Mouse (Mus musculus) embryonic facial prominence, embryonic 11.5 days (tissue): ENCODE measurements around the gene Gm49361. TPM values are rescaled to one million over a fixed set of nuclear protein-coding genes. Genes with fewer than 3 reads are reported as not detected.

ENCODE experiments used
- ATAC-seq: fragments of 200-750 bp; cut with Nextera tagmentation; replicated peaks from 2 replicates; pipeline ENCODE4 v1.8.0; 2017; ENCODE audit warnings: low read depth; ENCODE audit not compliant: insufficient number of reproducible peaks, low FRiP score, low TSS enrichment
- DNase-seq: peaks from one replicate; pipeline ENCODE4 v3.0.0-alpha.2; 2015; ENCODE audit warnings: low spot score
- H3K27ac ChIP-seq: fragments of 300-500 bp; sonication (generic); replicated peaks from 2 replicates; pipeline ENCODE4 v1.5.1; 2014; ENCODE audit warnings: mild to moderate bottlenecking, low read depth, low read length, control low read depth
- H3K27me3 ChIP-seq: fragments of 300-500 bp; sonication (generic); 2 replicates; pipeline ENCODE4 v1.6.1; 2014; ENCODE audit warnings: mild to moderate bottlenecking, low read length, moderate library complexity, mixed read lengths; ENCODE audit not compliant: control insufficient read depth, insufficient read depth
- H3K36me3 ChIP-seq: fragments of 300-500 bp; sonication (generic); replicated peaks from 2 replicates; pipeline ENCODE4 v1.6.1; 2014; ENCODE audit warnings: low read depth, mild to moderate bottlenecking, low read length, moderate library complexity, mixed read lengths; ENCODE audit not compliant: control insufficient read depth, insufficient read depth
- H3K4me1 ChIP-seq: fragments of 300-500 bp; sonication (generic); 2 replicates; pipeline ENCODE4 v1.6.1; 2014; ENCODE audit warnings: low read length, mixed read lengths; ENCODE audit not compliant: control insufficient read depth, insufficient read depth
- H3K4me2 ChIP-seq: fragments of 300-500 bp; sonication (generic); 2 replicates; pipeline ENCODE4 v1.6.1; 2014; ENCODE audit warnings: low read depth, mild to moderate bottlenecking, control low read depth, low read length, moderate library complexity
- H3K4me3 ChIP-seq: fragments of 300-500 bp; sonication (generic); 2 replicates; pipeline ENCODE4 v1.5.1; 2014; ENCODE audit warnings: low read depth, low read length, control low read depth
- H3K9ac ChIP-seq: fragments of 300-500 bp; sonication (generic); replicated peaks from 2 replicates; pipeline ENCODE4 v1.6.1; 2014; ENCODE audit warnings: mild to moderate bottlenecking, control low read depth, low read length
- H3K9me3 ChIP-seq: fragments of 300-500 bp; sonication (generic); replicated peaks from 2 replicates; pipeline ENCODE4 v1.6.1; 2016; ENCODE audit warnings: mild to moderate bottlenecking, low read length, inconsistent platforms, mixed read lengths; ENCODE audit not compliant: control insufficient read depth
- WGBS: fragments of 180-500 bp; shearing (Covaris S2); extraction: QIAGEN DNeasy Blood & Tissue Kit; methylation state at CpG from one replicate; pipeline ENCODE4 v1.1.7; 2014; 5-methylcytosine and 5-hydroxymethylcytosine counted together
- polyA plus RNA-seq: library from polyadenylated mRNA; unstranded; fragments of >200 nt; fragmentation: Nextera tagmentation; extraction: Ambion mirVana; gene quantifications from 2 replicates; pipeline ENCODE4 v1.2.1, GENCODE M21; 2014

The Gm49361 gene
- polyA plus RNA-seq, 1 experiment from 2014 or later, result not detected

DNA sequence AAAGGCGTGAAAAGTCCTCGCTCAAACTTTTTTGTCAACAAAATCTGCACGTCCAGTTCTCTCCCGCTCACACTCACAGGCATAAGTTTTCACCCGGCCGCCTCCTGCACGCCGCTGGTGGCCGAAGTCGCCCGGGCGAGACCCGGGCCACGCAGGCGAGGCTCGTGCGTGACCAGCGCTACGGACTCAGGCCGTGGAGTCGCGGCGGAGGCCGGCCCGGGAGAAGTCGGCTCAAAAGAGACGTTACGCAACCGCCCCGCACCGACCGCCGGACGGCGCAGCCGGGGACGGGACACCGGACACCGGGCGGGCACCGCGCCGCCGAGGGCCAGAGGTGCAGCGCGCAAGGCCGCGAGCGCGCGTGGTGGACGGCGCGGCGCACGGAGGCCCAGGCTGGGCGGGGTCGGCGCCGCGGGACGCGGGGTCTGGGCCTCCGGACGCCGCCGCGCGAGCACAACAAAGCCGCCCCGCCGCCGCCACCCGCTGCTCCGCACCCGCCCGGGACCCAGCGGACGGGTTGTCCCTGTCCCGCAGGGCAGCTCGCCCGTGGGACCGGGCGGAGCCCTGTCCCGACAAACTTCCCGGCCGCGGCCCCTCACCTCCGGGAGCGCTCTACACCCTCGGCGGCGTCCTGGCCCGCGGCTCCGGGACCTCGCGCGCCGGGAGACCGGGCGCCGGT, 473 bp downstream of the Gm49361 start:
- DNase-seq (peak; percentile 39), ATAC-seq (peak; percentile 67)
- H3K4me1 ChIP-seq, result no peaks in the 10 kb centered on the region
- WGBS, result 0% methylated on average over 77 of the region's 103 CpGs
- peak overlapping the region; percentile 87 for H3K4me2 ChIP-seq
- peak overlapping the region; percentile 95 for H3K4me3 ChIP-seq
- H3K9me3 ChIP-seq, result no peaks in the 10 kb centered on the region
- peak overlapping the region; percentile 95 for H3K9ac ChIP-seq
- H3K27me3 ChIP-seq, result no peaks in the 10 kb centered on the region
- no peaks in the 10 kb centered on the region for H3K36me3 ChIP-seq
- peak overlapping the region; percentile 88 for H3K27ac ChIP-seq

DNA sequence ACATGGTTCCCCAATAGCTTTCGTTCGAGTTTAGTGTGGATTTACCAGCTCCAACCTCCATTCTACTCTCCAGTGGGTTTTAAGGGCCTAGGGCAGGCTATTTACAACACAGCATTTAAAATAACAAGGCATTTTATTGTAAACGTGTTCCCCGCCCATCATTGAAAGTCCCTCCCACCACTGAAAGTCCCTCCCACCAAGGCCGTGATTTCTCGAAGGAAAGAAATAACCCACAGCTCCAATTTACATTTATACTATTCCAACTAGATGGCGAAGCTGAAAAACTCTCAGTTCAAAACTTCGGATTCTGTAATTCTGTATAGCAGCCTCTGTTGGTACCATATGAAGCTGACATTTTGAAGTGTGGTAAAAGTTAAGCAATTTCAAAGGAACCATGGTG, 1.4 kb downstream of the Gm49361 start:
- DNase-seq (peak; percentile 56), ATAC-seq (no peak)
- peak overlapping the region; percentile 87 for H3K4me2 ChIP-seq
- 2% methylated on average over 8 of the region's 8 CpGs for WGBS
- H3K4me1 ChIP-seq, result no peaks in the 10 kb centered on the region
- no peaks in the 10 kb centered on the region for H3K9me3 ChIP-seq
- H3K27ac ChIP-seq, result no peak overlapping the region
- H3K9ac ChIP-seq, result 0 out of 2 replicates have a peak overlapping the region, but pooled peaks have one; percentile 6
- H3K36me3 ChIP-seq, result no peaks in the 10 kb centered on the region
- no peaks in the 10 kb centered on the region for H3K27me3 ChIP-seq
- H3K4me3 ChIP-seq, result peak overlapping the region; percentile 95

DNA sequence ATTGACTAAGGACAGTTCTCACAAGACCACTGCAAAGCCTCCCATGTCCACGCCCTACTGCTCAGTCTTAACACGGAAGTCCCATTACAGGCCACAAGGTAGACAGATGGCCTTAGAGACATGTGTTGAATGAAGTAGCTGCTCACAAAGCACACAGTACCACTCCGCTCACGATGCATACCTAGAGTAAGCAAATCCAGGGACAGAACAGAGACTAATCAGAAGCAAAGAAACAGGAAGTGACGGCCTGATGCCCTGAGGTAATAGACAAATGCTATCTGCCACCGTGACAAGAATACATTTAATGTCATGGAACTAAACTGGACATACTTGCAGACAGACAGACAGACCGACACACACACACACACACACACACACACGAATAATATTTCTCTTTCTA, 5.3 kb downstream of the Gm49361 start:
- WGBS, result 69% methylated on average over 8 of the region's 8 CpGs
- no peaks in the 10 kb centered on the region for H3K9me3 ChIP-seq
- H3K4me1 ChIP-seq, result no peaks in the 10 kb centered on the region
- H3K27ac ChIP-seq, result no peak overlapping the region
- DNase-seq, result no peak
- H3K4me2 ChIP-seq, result no peak overlapping the region
- H3K27me3 ChIP-seq, result no peaks in the 10 kb centered on the region
- H3K4me3 ChIP-seq, result no peak overlapping the region
- no peak for ATAC-seq
- no peaks in the 10 kb centered on the region for H3K36me3 ChIP-seq
- H3K9ac ChIP-seq, result no peak overlapping the region

- Histone ChIP-seq H3K4me2 (no peak overlapping the region), H3K4me3 (no peak overlapping the region), H3K4me1 (no peaks in the 10 kb centered on the region), H3K36me3 (no peaks in the 10 kb centered on the region), H3K9me3 (no peaks in the 10 kb centered on the region), H3K27me3 (no peaks in the 10 kb centered on the region), H3K9ac (no peak overlapping the region), H3K27ac (no peak overlapping the region)
- ATAC-seq (no peak), DNase-seq (no peak)
Measured at GRCm38 (mm10) chr14:57737089-57737488, 8.8 kb downstream of the Gm49361 start.

GRCm38 (mm10) chr14:57736141-57736540, 9.8 kb downstream of the Gm49361 start:
- Histone ChIP-seq H3K9ac (no peak overlapping the region), H3K4me3 (no peak overlapping the region), H3K27ac (no peak overlapping the region), H3K27me3 (no peaks in the 10 kb centered on the region), H3K4me1 (no peaks in the 10 kb centered on the region), H3K9me3 (no peaks in the 10 kb centered on the region), H3K4me2 (no peak overlapping the region), H3K36me3 (no peaks in the 10 kb centered on the region)
- DNase-seq (no peak), ATAC-seq (no peak)
- 77% methylated on average over 4 of the region's 4 CpGs for WGBS

- H3K4me2 ChIP-seq, result no peak overlapping the region
- 42% methylated on average over 6 of the region's 6 CpGs for WGBS
- H3K36me3 ChIP-seq, result no peaks in the 10 kb centered on the region
- H3K27me3 ChIP-seq, result no peaks in the 10 kb centered on the region
- H3K27ac ChIP-seq, result 0 out of 2 replicates have a peak overlapping the region, but pooled peaks have one; percentile 10
- no peaks in the 10 kb centered on the region for H3K4me1 ChIP-seq
- no peak overlapping the region for H3K9ac ChIP-seq
- ATAC-seq (no peak), DNase-seq (no peak)
- no peak overlapping the region for H3K4me3 ChIP-seq
- H3K9me3 ChIP-seq, result no peaks in the 10 kb centered on the region
Measured at GRCm38 (mm10) chr14:57732668-57733293, 13.1 kb downstream of the Gm49361 start.

DNA sequence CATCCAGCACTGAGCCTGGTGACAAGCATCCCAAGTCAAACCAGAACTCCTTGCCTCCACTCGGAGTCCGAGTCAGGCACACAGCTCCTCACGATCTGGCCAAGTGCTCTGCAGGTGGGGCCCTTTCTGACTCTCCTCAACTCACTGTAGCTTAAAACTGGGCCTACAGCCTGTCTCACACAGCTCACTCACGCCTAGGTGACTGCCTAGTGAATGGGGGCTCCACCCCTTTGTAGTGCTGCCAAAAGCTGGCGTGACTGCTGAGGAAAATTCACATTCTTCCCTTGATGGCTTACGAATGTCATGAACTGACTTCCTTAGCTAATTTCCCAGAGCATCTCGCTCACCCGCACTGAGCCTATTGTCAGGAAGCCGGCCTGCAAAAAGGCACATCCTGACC, 15.4 kb downstream of the Gm49361 start:
- H3K9me3 ChIP-seq, result 0 out of 2 replicates have a peak, but pooled peaks cover 2% of the 10 kb centered on the region
- no peak overlapping the region for H3K27ac ChIP-seq
- 0 out of 2 replicates have a peak, but pooled peaks cover 2% of the 10 kb centered on the region for H3K36me3 ChIP-seq
- 58% methylated on average over 9 of the region's 9 CpGs for WGBS
- no peak for ATAC-seq
- H3K4me3 ChIP-seq, result no peak overlapping the region
- H3K9ac ChIP-seq, result no peak overlapping the region
- DNase-seq, result no peak
- H3K4me1 ChIP-seq, result no peaks in the 10 kb centered on the region
- no peaks in the 10 kb centered on the region for H3K27me3 ChIP-seq
- H3K4me2 ChIP-seq, result no peak overlapping the region

DNA sequence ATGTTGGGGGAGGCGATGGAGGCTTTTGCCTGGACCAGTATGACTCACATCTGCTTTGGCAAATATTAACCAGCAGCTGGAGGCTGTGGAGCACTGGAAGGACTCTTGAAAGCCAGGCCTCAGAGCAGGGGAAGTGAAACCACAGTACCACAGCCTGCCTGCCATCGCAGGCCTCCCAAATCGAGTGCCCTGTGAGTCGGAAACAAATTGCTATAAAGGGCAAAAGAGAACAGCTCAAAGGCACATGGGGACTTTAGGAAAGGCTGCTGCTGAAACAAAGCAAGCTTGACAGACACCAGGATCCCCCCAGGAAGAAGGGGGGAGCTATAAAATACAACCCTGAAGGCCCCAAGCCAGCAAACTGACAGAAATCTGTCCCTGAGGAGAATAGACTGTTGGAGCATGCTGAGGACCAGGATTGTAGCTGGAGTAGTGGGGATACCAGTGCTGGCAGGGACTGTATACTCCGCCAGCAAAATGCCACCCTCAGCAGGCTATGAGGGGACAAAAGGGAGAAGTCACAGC, 15.9 kb downstream of the Gm49361 start:
- Histone ChIP-seq H3K27me3 (no peaks in the 10 kb centered on the region), H3K4me3 (no peak overlapping the region), H3K36me3 (peaks cover 2% of the 10 kb centered on the region; the same call in 1 of the 2 replicates), H3K9ac (no peak overlapping the region), H3K9me3 (0 out of 2 replicates have a peak, but pooled peaks cover 2% of the 10 kb centered on the region), H3K27ac (no peak overlapping the region), H3K4me1 (no peaks in the 10 kb centered on the region), H3K4me2 (no peak overlapping the region)
- ATAC-seq (no peak), DNase-seq (no peak)
- WGBS, result 67% methylated on average over 5 of the region's 5 CpGs
